ENCODE assay signal across 19 mouse cellular contexts in the genomic region with DNA sequence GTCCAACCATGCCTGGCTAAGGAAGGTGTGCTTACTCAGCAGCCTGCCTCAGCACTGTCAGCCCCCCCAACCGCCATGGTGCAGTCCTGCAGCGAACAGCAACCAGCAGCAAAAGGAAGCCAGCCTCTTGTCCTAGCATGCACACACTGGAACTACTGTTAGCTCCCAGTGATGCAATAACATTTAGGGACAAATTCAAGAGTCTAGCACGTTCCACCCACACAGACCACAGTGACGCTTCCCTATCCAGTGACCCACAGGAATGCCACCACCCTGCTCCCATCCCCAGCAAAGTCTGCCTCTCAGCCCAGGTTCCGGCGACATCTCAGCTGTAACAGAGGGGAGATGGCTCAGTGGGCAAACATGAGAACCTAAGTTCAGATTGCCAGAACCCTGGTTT. TPM values are rescaled to one million over a fixed set of nuclear protein-coding genes. Genes with fewer than 3 reads are reported as not detected.
"Had no signal": no experiment of that assay in that cellular context is flagged by ENCODE, and none has a peak within 500 bp of the region (broad histone marks: within the 10 kb centered on the region; RNA-seq: fewer than 3 reads in every experiment).

No protein-coding gene starts in this region.

- H3K27ac ChIP-seq: intestine, embryonic 15.5 days; kidney, embryonic 15.5 days; left cerebral cortex, adult 2 months; limb, embryonic 12.5 days; limb, embryonic 15.5 days; liver, embryonic 14.5 days; midbrain, embryonic 13.5 days had no signal

- DNase-seq: kidney, adult 11 months; kidney, adult 8-10 months; kidney, postnatal 10 days; kidney, postnatal 36 days; layer of hippocampus, postnatal 36 days; left cerebral cortex, postnatal 4 days; lung, embryonic 14.5 days; lung, postnatal 10 days; lung, postnatal 36 days; thymus, postnatal 25 days had no signal

- H3K27me3 ChIP-seq: kidney, embryonic 15.5 days; limb, embryonic 12.5 days; limb, embryonic 15.5 days; midbrain, embryonic 13.5 days had no signal

- H3K4me2 ChIP-seq: intestine, embryonic 15.5 days; kidney, embryonic 15.5 days; limb, embryonic 12.5 days; limb, embryonic 15.5 days; lung, embryonic 14.5 days; midbrain, embryonic 13.5 days had no signal

- H3K4me3 ChIP-seq: intestine, embryonic 15.5 days; kidney, embryonic 15.5 days; left cerebral cortex, adult 2 months; limb, embryonic 12.5 days; limb, embryonic 15.5 days; midbrain, embryonic 13.5 days had no signal

- ATAC-seq: intestine, embryonic 15.5 days; midbrain, embryonic 13.5 days; midbrain, embryonic 16.5 days had no signal

- H3K36me3 ChIP-seq: intestine, embryonic 15.5 days; kidney, embryonic 15.5 days; limb, embryonic 15.5 days had no signal

- H3K4me1 ChIP-seq: intestine, embryonic 15.5 days; limb, embryonic 12.5 days; limb, embryonic 15.5 days; midbrain, embryonic 13.5 days had no signal

- H3K9ac ChIP-seq: intestine, embryonic 15.5 days; kidney, embryonic 15.5 days; limb, embryonic 12.5 days; limb, embryonic 15.5 days; liver, embryonic 14.5 days; lung, embryonic 14.5 days; midbrain, embryonic 13.5 days had no signal

- H3K9me3 ChIP-seq: intestine, embryonic 15.5 days; kidney, embryonic 15.5 days; limb, embryonic 12.5 days; limb, embryonic 15.5 days; midbrain, embryonic 13.5 days had no signal

RNA-seq across cellular contexts. Expression of gene Snhg11, which starts 29.0 kb away (rescaled TPM):
- total RNA-seq: megakaryocyte, adult 5-6 weeks had no signal
